Mouse (Mus musculus): ENCODE data around the gene Snap91.
A peak's percentile ranks its signal among the peaks of the same experiment; 100 is the strongest.

The Snap91 gene

DNA sequence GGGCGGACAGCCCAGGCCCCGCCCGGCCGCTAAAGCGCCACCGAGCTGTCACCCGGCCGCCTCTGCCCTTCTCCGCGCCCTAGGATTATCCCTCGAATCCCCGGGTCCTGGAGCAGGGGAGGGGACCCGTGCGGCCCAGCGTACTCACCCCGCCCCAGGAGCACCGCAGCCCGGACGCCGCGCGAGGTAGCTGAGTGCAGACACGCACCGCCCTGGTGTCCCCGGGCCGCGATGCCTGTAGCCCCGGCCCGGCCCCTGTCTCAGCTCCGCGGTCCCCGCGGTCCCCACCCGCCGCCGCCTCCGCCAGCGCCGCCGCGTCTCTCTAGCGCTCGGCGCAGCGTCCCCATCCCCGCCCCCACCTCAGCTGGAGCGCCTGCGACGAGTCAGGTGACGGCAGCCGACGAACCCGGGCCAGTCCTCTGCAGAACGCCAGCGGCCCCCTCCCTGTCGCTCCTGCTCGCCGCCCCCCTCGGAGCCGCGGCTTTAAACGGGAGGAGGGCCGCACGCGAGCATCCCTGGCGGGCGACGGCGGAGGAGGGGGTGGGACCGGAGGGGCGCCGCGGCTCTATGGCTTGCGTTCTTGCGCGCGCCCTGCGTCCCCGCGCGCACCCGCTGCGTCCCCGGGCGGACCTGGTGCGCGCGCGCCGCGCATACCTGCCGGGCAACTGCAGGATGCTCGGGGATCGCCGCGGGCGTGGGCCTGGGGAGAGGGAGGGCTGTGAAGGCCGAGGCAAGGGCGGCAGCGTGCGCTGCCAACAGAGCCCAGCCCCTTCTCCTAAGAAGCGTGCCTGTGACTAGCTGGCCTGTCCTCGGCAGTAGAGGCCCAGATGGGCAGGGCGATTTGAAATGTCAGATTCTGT is at the start of gene Snap91:
Gene Snap91, minus strand, starts transcription at position 542 of the 860 bp plus-strand sequence.
- peak; percentile 68 for DNase-seq (ENCODE audit: low read depth, low spot score)

DNA sequence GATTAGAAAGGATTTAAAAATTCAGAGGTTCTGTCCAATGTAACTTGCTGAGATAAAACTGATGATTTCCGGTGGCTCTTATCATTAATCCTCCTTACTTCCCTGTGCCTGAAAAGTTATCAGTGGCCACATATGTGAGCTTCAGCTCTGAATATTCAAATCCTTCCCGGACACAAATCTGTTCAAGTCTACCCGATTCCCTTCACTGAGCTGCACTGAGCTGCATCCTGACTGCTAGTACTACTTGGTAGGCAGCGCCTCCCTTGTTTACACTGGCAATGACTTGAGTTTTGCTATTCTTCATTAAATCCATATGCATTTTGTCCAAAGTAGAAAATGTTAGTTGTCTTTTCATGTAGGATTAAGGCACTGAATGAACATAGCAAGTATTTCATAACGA is 46.1 kb upstream of the Snap91 start:
- DNase-seq (ENCODE audit: low read depth, low spot score): no peak

DNA sequence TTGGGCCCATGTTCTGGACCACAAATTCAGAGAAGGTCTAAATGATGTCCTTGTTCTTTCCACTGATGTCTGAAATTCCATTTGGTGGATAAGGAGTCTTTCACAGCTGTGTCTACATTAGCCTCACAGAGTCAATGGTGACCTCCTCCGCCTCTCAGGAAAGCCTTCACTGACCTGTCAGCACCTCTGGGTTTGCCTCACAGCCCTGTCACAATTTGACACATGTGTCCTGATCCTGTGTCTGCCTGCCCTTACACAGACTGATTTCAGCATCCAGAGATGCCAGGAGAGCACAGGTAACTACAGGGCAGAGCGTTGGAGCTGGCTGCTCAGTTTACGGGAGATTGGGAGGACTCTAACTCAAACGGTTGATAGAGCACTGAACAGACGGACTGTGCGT is 45.2 kb upstream of the Snap91 start:
- DNase-seq (ENCODE audit: low read depth, low spot score): no peak

DNA sequence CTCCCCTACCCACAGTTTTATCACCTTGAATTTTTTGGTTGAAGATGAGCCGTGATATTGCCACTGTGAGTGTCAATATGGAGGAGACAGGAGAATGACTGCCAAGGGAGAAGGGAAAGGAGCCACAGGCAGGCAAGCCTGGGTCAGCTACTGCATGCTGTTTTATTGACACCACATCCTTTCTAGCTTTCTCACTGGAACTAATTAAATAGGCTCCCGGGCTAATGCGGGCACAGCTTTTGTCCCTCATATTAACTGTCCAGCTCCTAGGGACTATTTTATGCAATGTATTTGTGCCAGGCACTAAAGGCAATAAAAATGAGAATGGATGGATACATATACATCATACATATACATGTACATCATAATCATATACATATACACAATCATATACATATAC is 42.0 kb upstream of the Snap91 start:
- no peak for DNase-seq (ENCODE audit: low read depth, low spot score)

DNA sequence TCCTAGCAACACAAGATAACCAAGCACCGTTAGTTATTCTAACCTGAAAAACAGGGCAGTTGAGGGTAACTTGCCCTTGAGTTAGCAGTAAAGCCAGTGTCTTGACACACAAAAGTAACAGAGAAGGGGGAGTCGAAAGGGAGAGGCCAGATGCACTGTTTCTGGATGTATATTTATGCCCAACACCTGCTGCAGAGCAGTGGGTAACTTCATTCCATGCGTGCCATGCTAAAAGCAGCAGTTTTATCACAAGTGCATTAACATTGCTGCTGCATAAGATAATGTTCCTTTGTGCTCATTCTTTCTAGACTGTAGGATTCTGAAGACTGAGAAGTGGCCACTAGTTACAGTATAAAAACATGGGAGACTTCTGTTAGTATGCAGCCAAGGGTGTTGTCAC is 36.1 kb upstream of the Snap91 start:
- no peak for DNase-seq (ENCODE audit: low read depth, low spot score)

DNA sequence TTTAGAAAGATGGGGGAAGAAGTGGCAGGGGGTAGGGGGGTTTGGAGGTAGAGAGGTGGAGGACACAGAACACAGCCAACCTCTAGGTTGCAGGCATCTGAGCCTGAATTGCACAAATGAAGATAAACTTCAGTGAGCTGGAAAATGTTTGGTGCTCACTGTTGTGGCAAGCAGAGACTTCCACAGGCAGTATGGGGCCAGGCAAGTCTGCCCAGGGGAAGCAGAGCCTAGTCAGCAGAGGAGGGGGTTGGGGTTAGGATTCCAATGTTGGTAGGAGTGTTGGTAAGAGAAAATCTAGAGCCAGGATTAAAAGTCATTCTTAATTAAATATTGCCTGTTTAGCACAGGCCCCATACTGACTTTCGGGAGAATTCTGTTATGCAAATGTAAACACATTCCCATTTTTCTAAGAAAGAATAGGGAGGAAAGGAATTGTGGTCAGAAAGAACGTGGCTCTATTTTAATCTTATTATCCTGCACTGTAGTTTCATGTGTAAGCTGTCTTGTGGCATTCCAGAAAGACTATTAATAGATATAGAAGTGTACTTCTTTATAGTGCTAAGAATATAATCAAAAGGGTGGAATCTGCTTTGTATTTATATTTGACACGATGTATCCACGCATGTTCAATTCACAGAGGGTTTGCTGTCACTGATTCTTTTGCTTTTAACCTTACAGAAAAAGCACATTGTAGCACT is 19.2 kb upstream of the Snap91 start:
- DNase-seq (ENCODE audit: low read depth, low spot score): no peak

DNA sequence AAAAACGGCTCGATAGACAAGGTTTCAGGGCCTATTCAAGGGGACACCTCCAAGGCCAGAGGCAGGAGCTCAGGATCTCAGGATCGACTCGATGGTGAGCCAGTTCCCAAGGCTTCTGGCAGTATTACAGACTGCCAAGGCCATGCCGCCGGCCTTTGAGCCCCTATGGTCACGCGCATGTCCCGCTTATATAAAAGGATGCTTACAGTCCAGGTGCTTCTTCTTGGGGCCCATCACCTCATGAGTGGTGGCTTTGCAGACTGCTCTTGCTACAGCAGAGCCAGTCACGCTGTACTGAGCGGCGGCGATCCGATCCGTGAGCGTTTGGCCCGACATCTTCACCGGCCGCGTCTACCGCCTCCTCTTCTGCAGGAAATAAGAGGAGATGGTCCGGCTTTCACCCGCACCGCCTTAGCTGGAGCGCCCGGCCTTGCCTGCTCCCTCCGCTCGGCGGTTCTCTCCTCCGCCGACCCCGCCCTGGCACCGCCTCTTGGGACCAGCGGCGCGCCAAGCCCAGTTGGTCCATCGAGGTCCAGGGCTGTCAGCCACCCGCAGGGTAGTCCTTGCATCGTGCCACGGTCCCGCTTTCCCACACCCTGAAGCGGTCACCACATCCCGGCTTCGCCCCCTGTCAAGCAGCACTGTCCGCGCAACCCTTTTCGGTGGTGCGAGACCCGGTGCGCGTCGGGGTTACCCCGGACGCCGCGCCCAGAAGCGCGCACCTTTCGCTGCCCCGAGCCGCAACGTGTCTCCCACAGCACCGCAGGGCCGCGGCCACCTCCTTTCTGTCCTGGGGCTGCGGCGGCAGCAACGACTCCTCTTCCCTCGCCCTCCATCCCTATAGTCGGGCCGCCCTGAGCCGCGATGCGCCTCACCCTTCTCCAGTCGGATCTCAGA is 990 bp downstream of the Snap91 start:
- DNase-seq (ENCODE audit: low read depth, low spot score): peak; percentile 40

DNA sequence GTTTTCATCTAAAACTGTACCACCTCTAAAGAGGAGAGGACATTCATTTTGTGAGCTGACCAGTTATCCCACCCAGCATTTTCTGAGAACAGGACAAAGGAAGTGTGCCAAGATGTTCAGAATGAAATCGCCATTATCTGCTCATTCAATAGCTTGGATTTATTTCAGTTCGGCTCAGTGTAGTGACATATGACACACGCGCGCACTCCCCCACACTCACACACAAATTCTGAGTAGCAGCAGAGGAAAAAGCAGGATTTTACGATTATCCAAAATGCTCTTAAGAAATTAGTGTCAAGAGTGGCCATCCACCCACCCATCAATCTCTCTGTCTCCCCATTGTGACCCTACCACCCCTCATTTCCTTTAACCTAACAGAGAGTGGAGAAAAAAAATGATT is 1.7 kb downstream of the Snap91 start:
- peak; percentile 7 for DNase-seq (ENCODE audit: low read depth, low spot score)

DNA sequence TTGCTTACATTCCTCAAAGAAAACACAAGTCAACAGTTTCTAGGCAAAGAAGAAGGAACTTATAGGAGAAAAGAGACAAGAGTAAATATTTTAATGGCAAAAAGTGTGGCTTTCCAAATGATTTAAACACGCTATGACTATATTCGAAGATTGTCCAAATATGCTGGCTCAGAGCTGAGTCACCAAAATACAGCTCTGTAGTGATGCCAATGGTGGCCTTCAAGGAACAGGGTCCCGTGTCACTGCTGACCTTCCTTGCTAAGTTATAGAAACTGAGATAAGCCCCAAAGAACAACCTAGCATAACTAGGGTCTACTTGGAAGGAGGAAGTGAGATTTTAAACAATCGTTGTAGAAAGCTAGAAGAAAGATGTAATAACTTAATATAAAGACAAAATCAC is 6.8 kb downstream of the Snap91 start:
- no peak for DNase-seq (ENCODE audit: low read depth, low spot score)

DNA sequence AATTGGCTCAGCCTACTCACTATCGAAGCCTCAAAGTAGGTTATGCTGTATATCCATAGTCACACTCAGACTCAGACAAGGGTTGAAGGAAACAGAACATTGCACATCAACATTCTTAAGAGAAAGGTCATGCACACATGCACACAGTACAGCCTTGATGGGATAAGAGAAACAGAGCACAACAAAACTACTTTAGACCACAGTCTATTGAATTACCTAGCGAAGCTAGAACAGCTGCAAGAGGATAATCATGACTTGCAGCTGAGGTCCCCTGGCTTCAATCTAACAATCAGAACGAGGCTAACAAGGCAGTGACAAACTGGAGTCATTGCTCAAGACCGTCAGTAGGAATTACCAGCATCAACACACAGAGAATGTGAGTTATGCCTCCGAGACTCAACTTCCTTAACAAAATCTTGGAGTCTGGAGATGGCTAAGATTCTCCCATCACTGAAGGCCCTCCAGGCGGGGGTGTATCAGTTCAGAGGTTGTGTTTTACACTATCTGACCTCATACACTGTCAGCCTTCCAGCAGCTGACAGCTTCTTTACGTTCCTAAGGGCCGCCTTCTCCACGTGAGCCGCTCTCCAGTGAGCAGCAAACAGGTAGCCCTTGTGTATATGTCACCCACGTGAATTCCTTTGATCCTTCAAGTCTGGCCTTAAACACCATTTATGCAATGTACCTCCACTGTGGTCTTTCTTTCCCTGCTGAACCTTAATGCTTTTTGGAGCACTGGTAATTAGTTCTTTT is 10.7 kb downstream of the Snap91 start:
- DNase-seq (ENCODE audit: low read depth, low spot score): no peak

DNA sequence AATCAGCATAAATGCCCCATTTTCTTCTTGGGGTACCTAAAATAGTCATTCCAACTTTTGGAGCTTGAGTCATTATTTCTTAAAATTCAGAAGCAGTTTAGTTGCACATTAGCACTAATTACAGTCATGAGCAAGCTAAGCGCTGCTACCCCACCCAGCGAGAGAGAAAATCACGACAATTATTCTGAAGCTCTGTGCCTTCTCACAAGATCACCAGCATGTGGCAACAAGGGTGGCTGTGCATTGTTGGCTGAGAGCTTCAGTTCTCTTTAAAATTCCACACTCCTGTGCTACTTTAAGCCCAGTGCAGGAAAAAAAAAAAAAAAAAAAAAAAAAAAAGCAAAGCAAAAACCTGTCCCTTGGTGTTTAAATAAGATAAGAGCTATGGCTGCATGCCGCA is 22.4 kb downstream of the Snap91 start:
- no peak for DNase-seq (ENCODE audit: low read depth, low spot score)

DNA sequence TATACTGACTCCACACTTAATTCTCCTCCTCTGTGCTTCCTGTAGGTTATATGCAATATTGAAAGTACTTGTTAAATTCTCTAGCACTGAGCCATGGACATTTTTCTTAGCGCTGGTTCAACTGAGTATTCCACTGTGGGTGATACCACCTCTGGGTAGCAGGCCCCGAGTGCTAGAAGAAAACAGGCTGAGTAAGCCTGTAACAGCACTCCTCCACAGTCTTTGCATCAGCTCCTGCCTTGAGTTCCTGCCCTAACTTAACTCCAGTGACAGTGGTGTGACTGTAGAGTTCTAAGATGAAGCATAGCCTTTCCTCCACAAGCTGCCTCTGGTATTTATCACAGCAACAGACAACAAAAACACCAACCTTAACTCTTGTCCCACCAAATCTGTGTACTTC is 22.8 kb downstream of the Snap91 start:
- DNase-seq (ENCODE audit: low read depth, low spot score): no peak

DNA sequence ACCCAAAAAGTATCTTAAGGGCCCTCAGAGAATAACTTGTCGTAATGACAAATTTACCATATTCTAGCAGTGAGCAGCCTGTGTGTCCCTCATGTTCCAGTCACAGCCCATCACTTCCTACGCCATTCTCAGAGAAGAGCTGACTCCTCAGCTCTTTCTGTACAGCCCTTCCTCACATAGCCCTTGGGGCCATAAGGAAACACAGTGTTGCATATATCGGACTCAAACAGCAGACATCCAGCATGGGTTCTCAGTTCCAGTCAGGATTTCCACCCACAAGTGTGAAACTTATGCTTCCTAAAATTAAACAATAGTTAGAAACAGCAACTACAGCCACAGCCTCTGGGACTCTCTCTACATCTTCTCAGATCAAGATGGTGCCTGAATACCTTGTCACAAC is 27.6 kb downstream of the Snap91 start:
- DNase-seq (ENCODE audit: low read depth, low spot score): no peak

DNA sequence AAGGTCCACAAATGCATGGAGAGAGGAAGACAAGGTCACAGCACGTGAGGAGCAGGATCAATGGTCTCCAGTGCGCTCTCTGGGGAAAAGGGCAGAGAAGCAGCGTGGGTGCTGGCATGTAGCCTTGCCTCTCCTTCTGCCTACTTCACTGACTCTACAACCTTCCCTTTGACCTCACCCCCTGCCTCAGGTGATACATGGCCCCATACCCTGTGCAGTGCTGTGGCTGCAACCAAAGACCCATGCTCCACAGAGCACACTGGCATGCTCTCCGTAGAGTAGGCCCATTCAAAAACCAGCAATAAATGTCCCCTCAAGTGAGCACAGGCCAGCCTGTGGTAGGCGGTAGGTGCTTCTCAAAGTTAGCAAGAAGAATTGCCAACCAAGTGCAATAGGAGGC is 28.8 kb downstream of the Snap91 start:
- DNase-seq (ENCODE audit: low read depth, low spot score): no peak

DNA sequence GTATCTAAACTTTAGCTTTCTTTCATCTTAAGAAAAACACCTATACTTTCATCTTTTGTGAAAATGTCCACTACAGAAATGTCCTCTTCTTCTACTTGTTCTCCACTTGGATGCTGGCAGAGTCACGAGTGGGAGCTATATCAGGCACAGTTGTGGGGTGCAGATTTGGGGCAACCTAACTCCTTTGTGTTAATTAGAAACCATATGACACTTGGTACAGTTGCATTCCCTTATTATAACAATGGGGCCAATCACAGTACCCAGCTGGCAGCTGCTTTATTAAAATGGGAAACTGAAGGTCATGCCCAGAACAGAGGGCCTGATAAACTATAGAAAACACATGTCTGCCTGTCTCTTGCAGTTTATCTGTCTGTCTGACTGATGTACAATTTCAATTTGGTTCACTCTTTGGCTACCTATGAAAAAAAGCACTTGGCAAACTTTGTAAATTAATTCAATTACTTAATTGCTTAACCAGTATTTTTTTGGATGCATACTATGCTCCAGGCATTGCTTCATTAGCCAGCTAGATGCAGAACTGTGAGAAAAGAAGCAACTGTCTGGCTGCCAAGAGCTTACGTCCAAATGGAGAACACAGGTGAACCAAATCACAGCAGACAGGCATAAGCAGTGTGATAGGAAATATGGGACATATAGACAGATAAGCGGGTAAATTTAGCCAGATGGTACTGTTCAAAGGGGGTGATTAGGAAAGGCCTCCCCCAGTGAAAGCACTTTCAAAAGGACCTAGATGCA is 29.8 kb downstream of the Snap91 start:
- no peak for DNase-seq (ENCODE audit: low read depth, low spot score)

DNA sequence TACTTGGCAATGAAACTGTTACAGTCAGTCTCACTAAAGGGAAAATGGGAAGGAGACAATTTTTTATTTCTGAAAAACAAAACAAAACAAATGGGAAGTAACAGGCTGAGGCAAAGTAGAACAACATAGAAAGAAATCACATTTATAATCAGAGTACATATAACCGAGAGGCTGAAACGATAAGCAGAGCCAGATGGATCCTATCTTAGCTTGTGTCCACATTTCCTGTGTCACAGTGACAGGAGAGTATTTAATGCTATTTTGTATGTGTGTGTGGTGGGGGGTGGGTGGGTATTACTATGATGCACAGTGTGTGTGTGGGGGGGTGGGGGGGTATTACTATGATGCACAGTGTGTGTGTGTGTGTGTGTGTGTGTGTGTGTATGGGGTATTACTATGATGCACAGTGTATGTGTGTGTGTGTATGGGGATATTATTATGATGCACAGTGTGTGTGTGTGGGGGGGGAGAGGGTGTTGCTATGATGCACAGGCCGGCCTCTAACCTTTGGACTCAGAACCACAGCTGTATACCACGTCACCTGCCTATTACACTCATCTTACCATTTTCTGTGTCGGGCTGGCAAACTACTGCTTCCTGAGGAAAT is 36.6 kb downstream of the Snap91 start:
- no peak for DNase-seq (ENCODE audit: low read depth, low spot score)

DNA sequence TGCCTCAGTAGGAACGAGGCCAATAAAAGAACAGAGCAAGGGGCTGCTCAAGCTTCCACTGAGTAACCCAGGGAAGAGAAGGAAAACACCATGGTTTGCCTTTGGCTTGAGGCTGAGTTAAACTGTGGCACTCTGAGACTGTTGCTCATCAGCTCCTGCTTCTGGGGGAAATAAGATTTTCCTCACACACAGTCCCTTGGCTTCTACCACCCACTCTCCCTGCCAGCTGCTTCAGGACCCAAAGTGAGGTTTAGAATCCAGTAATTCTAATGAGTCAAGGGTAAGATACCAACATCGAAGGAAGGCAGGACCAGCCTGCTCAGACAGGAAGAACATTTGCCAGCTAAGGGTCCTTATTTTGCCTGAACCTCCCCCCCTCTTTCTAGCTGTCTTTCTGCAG is 50.7 kb downstream of the Snap91 start:
- DNase-seq (ENCODE audit: low read depth, low spot score): no peak

DNA sequence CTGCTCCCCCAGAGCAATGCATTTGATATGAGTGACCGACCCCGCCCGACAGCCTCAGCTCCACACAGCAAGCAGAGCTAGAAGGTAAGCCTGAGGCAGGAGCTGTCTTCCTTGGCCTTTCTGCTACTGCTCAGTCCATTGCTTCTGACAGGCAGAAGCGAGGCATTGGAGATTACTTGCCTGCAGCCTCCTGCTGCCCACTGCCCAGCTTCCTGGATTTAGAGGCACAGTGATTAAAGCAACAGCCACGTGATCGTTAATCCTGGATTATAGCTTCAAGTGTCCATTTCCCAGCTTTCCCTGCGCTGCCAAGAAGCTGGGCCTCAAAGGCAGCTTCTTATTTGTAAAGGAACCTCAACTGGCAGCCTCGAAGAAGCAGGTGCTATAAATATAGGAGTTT is 51.4 kb downstream of the Snap91 start:
- DNase-seq (ENCODE audit: low read depth, low spot score): no peak

DNA sequence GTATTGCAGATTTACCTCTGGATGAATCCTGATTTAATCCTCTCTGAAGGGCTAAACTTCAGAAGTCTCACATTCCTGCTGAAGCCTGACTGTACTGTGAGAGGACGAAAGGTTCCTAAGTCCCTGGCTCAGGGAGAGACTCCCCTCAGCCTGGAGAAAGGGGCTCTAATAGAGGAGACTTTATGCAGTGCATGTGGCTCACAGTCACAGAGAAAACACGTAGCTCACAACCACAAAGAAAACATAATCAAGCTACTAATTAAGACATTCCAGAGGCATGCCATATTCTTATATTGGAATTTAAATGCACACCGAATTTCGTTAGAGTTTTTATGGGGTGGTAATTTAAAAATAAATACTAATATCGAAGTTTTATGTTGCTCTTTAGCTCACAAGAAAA is 61.1 kb downstream of the Snap91 start:
- DNase-seq (ENCODE audit: low read depth, low spot score): no peak

DNA sequence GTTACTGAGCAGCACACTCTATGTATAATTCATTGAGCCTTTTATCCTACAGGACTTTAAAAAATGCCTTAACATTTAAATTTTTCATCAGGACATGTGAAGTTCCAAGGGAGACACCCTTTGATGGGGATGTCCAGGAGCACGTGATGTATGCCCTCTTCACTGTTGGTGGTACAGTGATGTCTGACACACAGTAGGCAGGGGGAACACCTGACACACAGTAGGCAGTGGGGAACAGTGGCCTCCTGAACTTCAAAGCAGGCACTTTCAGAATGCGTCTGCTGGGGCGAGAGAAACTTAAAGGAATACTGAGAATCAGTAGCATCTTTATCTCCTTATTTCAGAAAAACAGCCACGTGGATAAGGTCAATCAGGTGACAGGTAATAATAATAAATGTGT is 62.8 kb downstream of the Snap91 start:
- no peak for DNase-seq (ENCODE audit: low read depth, low spot score)

Data from mesoderm, embryonic 11.5 days (tissue).